Mouse (Mus musculus) yolk sac, embryonic 10.5 days (tissue): Measurements from ENCODE around the gene Thumpd1.
"Not testable (repeated sequence)": the region's sequence is repeated elsewhere in the genome, so short reads cannot be mapped to it uniquely, and the experiment has no call there.

Experiments used
- DNase-seq: peaks from one replicate; pipeline ENCODE4 v3.0.0-alpha.2; 2017; ENCODE audit warnings: low spot score

Thumpd1 gene

GRCm38 (mm10) chr7:119720253-119720946, at the start of gene Thumpd1:
Gene Thumpd1 (minus strand): TSS chr7:119720798.
- DNase-seq = peak; percentile 88

- DNase-seq = no peak
Measured at GRCm38 (mm10) chr7:119769895-119770294, 49.3 kb upstream of the Thumpd1 start.

GRCm38 (mm10) chr7:119766996-119767395, 46.4 kb upstream of the Thumpd1 start:
- DNase-seq = no peak

- DNase-seq = no peak
Measured at GRCm38 (mm10) chr7:119764377-119764776, 43.8 kb upstream of the Thumpd1 start.

GRCm38 (mm10) chr7:119762166-119762697, 41.6 kb upstream of the Thumpd1 start:
- DNase-seq = no peak

GRCm38 (mm10) chr7:119760527-119760951, 39.9 kb upstream of the Thumpd1 start, which contains the start of gene Acsm3:
Gene Acsm3 (plus strand): TSS chr7:119760923.
- DNase-seq = peak; percentile 26

GRCm38 (mm10) chr7:119753696-119754095, 33.1 kb upstream of the Thumpd1 start:
- DNase-seq = no peak

- DNase-seq = no peak
Measured at GRCm38 (mm10) chr7:119749942-119750341, 29.3 kb upstream of the Thumpd1 start.

- DNase-seq = no peak
Measured at GRCm38 (mm10) chr7:119748761-119749160, 28.2 kb upstream of the Thumpd1 start.

- DNase-seq = no peak
Measured at GRCm38 (mm10) chr7:119745869-119746268, 25.3 kb upstream of the Thumpd1 start.

- DNase-seq = no peak
Measured at GRCm38 (mm10) chr7:119744321-119744720, 23.7 kb upstream of the Thumpd1 start.

GRCm38 (mm10) chr7:119739798-119740468, 19.3 kb upstream of the Thumpd1 start:
- DNase-seq = not testable (repeated sequence)

- no peak for DNase-seq
Measured at GRCm38 (mm10) chr7:119738877-119739276, 18.3 kb upstream of the Thumpd1 start.

- not testable (repeated sequence) for DNase-seq
Measured at GRCm38 (mm10) chr7:119731262-119731661, 10.7 kb upstream of the Thumpd1 start.

- no peak for DNase-seq
Measured at GRCm38 (mm10) chr7:119727621-119728020, 7.0 kb upstream of the Thumpd1 start.

GRCm38 (mm10) chr7:119720947-119721310, 331 bp upstream of the Thumpd1 start:
- no peak for DNase-seq

- no peak for DNase-seq
Measured at GRCm38 (mm10) chr7:119714111-119714510, 6.5 kb downstream of the Thumpd1 start.

- no peak for DNase-seq
Measured at GRCm38 (mm10) chr7:119694926-119695325, 25.7 kb downstream of the Thumpd1 start.

GRCm38 (mm10) chr7:119692302-119692701, 28.3 kb downstream of the Thumpd1 start:
- DNase-seq = no peak

GRCm38 (mm10) chr7:119689726-119690125, 30.9 kb downstream of the Thumpd1 start, which contains the start of gene Acsm4:
Gene Acsm4 (plus strand): TSS chr7:119690026.
- no peak for DNase-seq

GRCm38 (mm10) chr7:119682699-119683098, 37.9 kb downstream of the Thumpd1 start:
- no peak for DNase-seq

- DNase-seq = no peak
Measured at GRCm38 (mm10) chr7:119680107-119680506, 40.5 kb downstream of the Thumpd1 start.

- DNase-seq = no peak
Measured at GRCm38 (mm10) chr7:119673465-119673864, 47.1 kb downstream of the Thumpd1 start.
